Mouse (Mus musculus) adrenal gland, adult (tissue): ENCODE data around the gene S100a13.

Source experiments
- DNase-seq, 2 experiments: peaks; one replicate each; pipeline ENCODE4 v3.0.0; 2022 to 2023; ENCODE audit warnings: low spot score in 1 of 2; ENCODE audit not compliant: inconsistent age in 2 of 2

The S100a13 gene

GRCm38 (mm10) chr3:90513796-90514590 lies at the start of gene S100a13, which contains the start of gene S100a1:
TSS of gene S100a13 (plus strand) at chr3:90514435.
TSS of gene S100a1 (minus strand) at chr3:90514392.
- DNase-seq = peak; percentile 86 to 94

GRCm38 (mm10) chr3:90464552-90465080 lies 49.6 kb upstream of the S100a13 start:
- peak; percentile 74 to 89 for DNase-seq

GRCm38 (mm10) chr3:90465081-90465685 lies 49.1 kb upstream of the S100a13 start:
- peak; percentile 62 to 84 for DNase-seq

- DNase-seq = peak; percentile 84 to 92
Measured at GRCm38 (mm10) chr3:90465686-90466310, 48.4 kb upstream of the S100a13 start, which contains the start of gene Npr1. TSS of gene Npr1 (minus strand) at chr3:90465866.

- peak; percentile 83 to 96 for DNase-seq
Measured at GRCm38 (mm10) chr3:90466311-90466766, 47.9 kb upstream of the S100a13 start.

GRCm38 (mm10) chr3:90467618-90468300 lies 46.5 kb upstream of the S100a13 start:
- peak in 1 of 2 experiments; percentile 36 for DNase-seq

- DNase-seq = peak in 1 of 2 experiments; percentile 90
Measured at GRCm38 (mm10) chr3:90472213-90472612, 42.0 kb upstream of the S100a13 start.

- no peak for DNase-seq
Measured at GRCm38 (mm10) chr3:90475151-90475830, 38.9 kb upstream of the S100a13 start.

GRCm38 (mm10) chr3:90475831-90476611 lies 38.2 kb upstream of the S100a13 start, which contains the start of gene Ilf2:
TSS of gene Ilf2 (plus strand) at chr3:90476126.
- DNase-seq = peak; percentile 96 to 98

GRCm38 (mm10) chr3:90486998-90487397 lies 27.2 kb upstream of the S100a13 start:
- no peak for DNase-seq

- no peak for DNase-seq
Measured at GRCm38 (mm10) chr3:90488576-90488975, 25.7 kb upstream of the S100a13 start.

GRCm38 (mm10) chr3:90490696-90491256 lies 23.5 kb upstream of the S100a13 start, which contains the start of gene Snapin:
TSS of gene Snapin (minus strand) at chr3:90491033.
- DNase-seq = peak; percentile 96 to 99

GRCm38 (mm10) chr3:90491350-90491749 lies 22.9 kb upstream of the S100a13 start:
- DNase-seq = peak in 1 of 2 experiments; percentile 76

GRCm38 (mm10) chr3:90493831-90494540 lies 20.2 kb upstream of the S100a13 start:
- no peak for DNase-seq

- no peak for DNase-seq
Measured at GRCm38 (mm10) chr3:90495850-90496525, 18.2 kb upstream of the S100a13 start.

GRCm38 (mm10) chr3:90497597-90497996 lies 16.6 kb upstream of the S100a13 start:
- DNase-seq = no peak

GRCm38 (mm10) chr3:90503444-90503843 lies 10.8 kb upstream of the S100a13 start:
- DNase-seq = no peak

GRCm38 (mm10) chr3:90505216-90505615 lies 9.0 kb upstream of the S100a13 start:
- DNase-seq = no peak
